ENCODE assay signal across 9 mouse cellular contexts in the genomic region with DNA sequence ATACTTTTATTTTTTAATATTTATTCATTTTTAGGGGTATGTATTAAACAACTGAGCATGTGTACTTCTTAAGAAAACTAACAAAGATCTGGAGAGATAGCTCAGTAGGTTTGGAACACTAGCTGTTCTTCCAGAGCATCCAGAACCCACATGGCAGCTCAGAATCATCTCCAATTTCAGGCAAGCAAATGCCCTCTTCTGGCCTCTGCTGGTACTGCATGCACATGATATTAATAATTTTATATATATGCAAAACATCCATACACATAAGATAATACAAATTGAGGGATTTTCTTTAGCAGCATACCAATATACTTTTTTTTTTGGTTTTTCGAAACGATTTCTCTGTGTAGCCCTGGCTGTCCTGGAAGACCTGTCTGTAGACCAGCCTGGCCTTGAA. TPM values are rescaled to one million over a fixed set of nuclear protein-coding genes. Genes with fewer than 3 reads are reported as not detected.
DNase-seq lines count a peak whose midpoint lies in the region; ATAC-seq and TF ChIP-seq lines count a peak whose summit lies in the region.
"Had no signal": no experiment of that assay in that cellular context is flagged by ENCODE, and none has a peak within 500 bp of the region (broad histone marks: within the 10 kb centered on the region; RNA-seq: fewer than 3 reads in every experiment).

No protein-coding gene starts in this region.

- H3K27ac ChIP-seq in forebrain, postnatal 0 days (ENCODE audit: low read depth, low read length): no peak overlapping the region
- no peak overlapping the region for H3K27ac ChIP-seq in forebrain, embryonic 15.5 days (replicated peaks)

- H3K9me3 ChIP-seq in forebrain, postnatal 0 days (ENCODE audit: low read length): no peaks in the 10 kb centered on the region
- no peaks in the 10 kb centered on the region for H3K9me3 ChIP-seq in forebrain, embryonic 15.5 days

- no peak overlapping the region for H3K4me3 ChIP-seq in forebrain, postnatal 0 days (ENCODE audit: low read depth, low read length)
- no peak overlapping the region for H3K4me3 ChIP-seq in forebrain, embryonic 15.5 days

- ATAC-seq in forebrain, postnatal 0 days: no peak
- ATAC-seq in forebrain, embryonic 15.5 days (replicated peaks): no peak

- TF ChIP-seq CTCF in forebrain, postnatal 0 days (IDR thresholded peaks at IDR 0.05; ENCODE audit: low read depth): peak; percentile 76
- TF ChIP-seq CTCF in brain, embryonic 14.5 days (IDR thresholded peaks at IDR 0.05; ENCODE audit: borderline replicate concordance, extremely low read depth, insufficient read depth, insufficient read length): peak; percentile 62; the same call in 1 of the 2 replicates

- H3K9ac ChIP-seq in forebrain, postnatal 0 days: no peak overlapping the region
- H3K9ac ChIP-seq in forebrain, embryonic 15.5 days (replicated peaks): no peak overlapping the region

- TF ChIP-seq POLR2A in brain, embryonic 14.5 days (IDR thresholded peaks at IDR 0.05; ENCODE audit: borderline replicate concordance, extremely low read depth, insufficient read depth, insufficient read length, poor library complexity, severe bottlenecking): no peak

- H3K36me3 ChIP-seq in forebrain, postnatal 0 days (ENCODE audit: insufficient read depth): no peaks in the 10 kb centered on the region
- H3K36me3 ChIP-seq in forebrain, embryonic 15.5 days: peaks cover 3% of the 10 kb centered on the region; the same call in 1 of the 2 replicates

- no peak overlapping the region for H3K4me2 ChIP-seq in forebrain, postnatal 0 days (ENCODE audit: low read depth)
- no peak overlapping the region for H3K4me2 ChIP-seq in forebrain, embryonic 15.5 days (replicated peaks)

- H3K4me1 ChIP-seq in forebrain, postnatal 0 days (ENCODE audit: insufficient read depth): peaks cover 3% of the 10 kb centered on the region
- H3K4me1 ChIP-seq in forebrain, embryonic 15.5 days: peaks cover 12% of the 10 kb centered on the region

- 76% methylated on average over 2 of the region's 2 CpGs for WGBS in forebrain, postnatal 0 days
- WGBS in forebrain, embryonic 15.5 days: 77% methylated on average over 2 of the region's 2 CpGs

- H3K27me3 ChIP-seq in forebrain, postnatal 0 days (ENCODE audit: insufficient read depth, low read length): no peaks in the 10 kb centered on the region
- no peaks in the 10 kb centered on the region for H3K27me3 ChIP-seq in forebrain, embryonic 15.5 days

- peak; percentile 69 for DNase-seq in forebrain, postnatal 0 days
- peak; percentile 17 for DNase-seq in ovary, postnatal 14 days (ENCODE audit: low spot score)
- DNase-seq in ovary, postnatal 10 days (ENCODE audit: low spot score): no peak
- peak; percentile 64 for DNase-seq in brain, embryonic 14.5 days (ENCODE audit: low read depth)
- DNase-seq in induced T-regulatory cell, adult 2 months (ENCODE audit: low read depth): peak; percentile 79
- DNase-seq in lung, postnatal 10 days: peak; percentile 54
- peak; percentile 59 for DNase-seq in thymus, postnatal 14 days

RNA-seq across cellular contexts. Expression of a gene that starts 1.9 kb away (rescaled TPM):
- total RNA-seq in forebrain, postnatal 0 days (2014; rRNA removed): 14.5 and 20.2 TPM in 2 replicates
- polyA plus RNA-seq in forebrain, postnatal 0 days (2015; fragmentation: Nextera tagmentation; extraction: Ambion mirVana): 16.1 and 18.7 TPM in 2 replicates
- polyA plus RNA-seq in forebrain, embryonic 15.5 days (2015; fragmentation: Nextera tagmentation; extraction: Ambion mirVana): 21.5 and 25.2 TPM in 2 replicates
- 12.2 and 15.5 TPM in 2 replicates for polyA plus RNA-seq in brain, embryonic 14.5 days (2012; rRNA removed)

RNA-seq across cellular contexts. Expression of a gene that starts 20.8 kb away (rescaled TPM):
- 0.33 and 0.38 TPM in 2 replicates for total RNA-seq in forebrain, postnatal 0 days (2014; rRNA removed)
- 0.40 and 0.82 TPM in 2 replicates for polyA plus RNA-seq in forebrain, postnatal 0 days (2015; fragmentation: Nextera tagmentation; extraction: Ambion mirVana)
- 0.17 and 0.24 TPM in 2 replicates for polyA plus RNA-seq in forebrain, embryonic 15.5 days (2015; fragmentation: Nextera tagmentation; extraction: Ambion mirVana)
- 0.16 and 0.25 TPM in 2 replicates for polyA plus RNA-seq in brain, embryonic 14.5 days (2012; rRNA removed)

RNA-seq across cellular contexts. Expression of a gene that starts 43.3 kb away (rescaled TPM):
- total RNA-seq in forebrain, postnatal 0 days (2014; rRNA removed): 19.1 and 19.4 TPM in 2 replicates
- polyA plus RNA-seq in forebrain, postnatal 0 days (2015; fragmentation: Nextera tagmentation; extraction: Ambion mirVana): 20.4 and 20.8 TPM in 2 replicates
- 29.1 and 31.2 TPM in 2 replicates for polyA plus RNA-seq in forebrain, embryonic 15.5 days (2015; fragmentation: Nextera tagmentation; extraction: Ambion mirVana)
- 17.6 and 19.5 TPM in 2 replicates for polyA plus RNA-seq in brain, embryonic 14.5 days (2012; rRNA removed)

RNA-seq across cellular contexts. Expression of a gene that starts 43.5 kb away (rescaled TPM):
- 44.0 and 58.5 TPM in 2 replicates for total RNA-seq in forebrain, postnatal 0 days (2014; rRNA removed)
- 67.6 and 72.0 TPM in 2 replicates for polyA plus RNA-seq in forebrain, postnatal 0 days (2015; fragmentation: Nextera tagmentation; extraction: Ambion mirVana)
- 80.6 and 85.5 TPM in 2 replicates for polyA plus RNA-seq in forebrain, embryonic 15.5 days (2015; fragmentation: Nextera tagmentation; extraction: Ambion mirVana)
- polyA plus RNA-seq in brain, embryonic 14.5 days (2012; rRNA removed): 25.3 and 32.2 TPM in 2 replicates

RNA-seq across cellular contexts. Expression of a gene that starts 45.3 kb away (rescaled TPM):
- total RNA-seq in forebrain, postnatal 0 days (2014; rRNA removed): 0.31 TPM in 1 of 2 replicates, not detected in the other
- 0.25 and 0.29 TPM in 2 replicates for polyA plus RNA-seq in forebrain, postnatal 0 days (2015; fragmentation: Nextera tagmentation; extraction: Ambion mirVana)
- polyA plus RNA-seq in forebrain, embryonic 15.5 days (2015; fragmentation: Nextera tagmentation; extraction: Ambion mirVana): 0.31 and 0.42 TPM in 2 replicates
- 0.14 and 0.27 TPM in 2 replicates for polyA plus RNA-seq in brain, embryonic 14.5 days (2012; rRNA removed)
- total RNA-seq: layer of hippocampus, adult 8-10 months had no signal
